Mouse (Mus musculus): ENCODE measurements at regions not wholly inside any gene's neighbourhood (a gene's known extent, or its start where the extent isn't known, plus 50 kb on each side); places are given as distances from the start of the nearest gene placed in this dataset.

- TF ChIP-seq EP300 (IDR thresholded peaks at IDR 0.05; ENCODE audit: low read depth): no peak
- no peak for TF ChIP-seq CTCF (IDR thresholded peaks at IDR 0.05; ENCODE audit: low read depth)
Observed at GRCm38 (mm10) chr15:96914988-96915387, 140.8 kb downstream of the Slc38a4 start.

All from liver, embryonic 14.5 days (tissue).